Mouse (Mus musculus) B cell, adult (primary cell): ENCODE measurements around the gene Polr3h. TPM values are rescaled to one million over a fixed set of nuclear protein-coding genes. Genes with fewer than 3 reads are reported as not detected.

ENCODE experiments used
- total RNA-seq: library from RNA; stranded (reverse); gene quantifications from 4 replicates; pipeline ENCODE4 v1.2.4, GENCODE M21; 2023; ENCODE audit not compliant: inconsistent age

Polr3h gene
- total RNA-seq = 15.0 to 23.3 TPM (median 17.1 TPM) in 4 replicates

DNA sequence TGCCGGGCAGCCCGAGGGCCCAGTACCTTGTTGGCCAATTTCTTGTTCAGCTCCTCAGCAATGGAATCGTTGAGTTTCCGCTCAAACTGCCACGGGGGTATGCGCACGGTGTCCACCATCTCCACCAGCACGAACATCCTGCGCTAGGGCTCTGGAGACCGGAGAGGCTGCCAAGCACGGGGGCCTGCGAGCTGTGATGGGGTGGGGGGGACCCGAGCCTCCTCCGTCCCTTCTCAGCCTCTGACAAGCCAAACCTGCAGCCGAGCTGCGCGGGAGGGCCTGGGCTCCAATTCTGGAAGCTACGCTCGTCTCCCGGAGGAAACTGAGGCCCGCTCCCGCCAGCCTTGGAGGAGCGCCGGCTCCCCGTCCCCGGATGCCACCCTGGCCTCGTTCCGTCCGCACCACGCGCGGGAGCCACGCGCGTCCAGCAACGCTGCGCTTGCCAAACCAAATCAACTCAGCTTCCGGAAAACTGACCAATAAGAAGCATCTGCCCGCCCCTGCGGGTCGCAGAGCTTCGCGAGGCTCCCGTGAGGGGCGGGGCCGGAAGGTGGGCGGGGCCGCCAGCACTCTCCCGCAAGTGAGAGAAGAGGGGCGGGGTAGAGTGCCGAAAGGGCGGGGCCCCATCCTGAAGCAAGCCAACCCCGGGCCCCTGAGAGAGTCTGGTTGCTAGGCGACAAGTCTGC is at the start of gene Polr3h:
Gene Polr3h, minus strand, starts transcription at position 481 of the 686 bp plus-strand sequence.

DNA sequence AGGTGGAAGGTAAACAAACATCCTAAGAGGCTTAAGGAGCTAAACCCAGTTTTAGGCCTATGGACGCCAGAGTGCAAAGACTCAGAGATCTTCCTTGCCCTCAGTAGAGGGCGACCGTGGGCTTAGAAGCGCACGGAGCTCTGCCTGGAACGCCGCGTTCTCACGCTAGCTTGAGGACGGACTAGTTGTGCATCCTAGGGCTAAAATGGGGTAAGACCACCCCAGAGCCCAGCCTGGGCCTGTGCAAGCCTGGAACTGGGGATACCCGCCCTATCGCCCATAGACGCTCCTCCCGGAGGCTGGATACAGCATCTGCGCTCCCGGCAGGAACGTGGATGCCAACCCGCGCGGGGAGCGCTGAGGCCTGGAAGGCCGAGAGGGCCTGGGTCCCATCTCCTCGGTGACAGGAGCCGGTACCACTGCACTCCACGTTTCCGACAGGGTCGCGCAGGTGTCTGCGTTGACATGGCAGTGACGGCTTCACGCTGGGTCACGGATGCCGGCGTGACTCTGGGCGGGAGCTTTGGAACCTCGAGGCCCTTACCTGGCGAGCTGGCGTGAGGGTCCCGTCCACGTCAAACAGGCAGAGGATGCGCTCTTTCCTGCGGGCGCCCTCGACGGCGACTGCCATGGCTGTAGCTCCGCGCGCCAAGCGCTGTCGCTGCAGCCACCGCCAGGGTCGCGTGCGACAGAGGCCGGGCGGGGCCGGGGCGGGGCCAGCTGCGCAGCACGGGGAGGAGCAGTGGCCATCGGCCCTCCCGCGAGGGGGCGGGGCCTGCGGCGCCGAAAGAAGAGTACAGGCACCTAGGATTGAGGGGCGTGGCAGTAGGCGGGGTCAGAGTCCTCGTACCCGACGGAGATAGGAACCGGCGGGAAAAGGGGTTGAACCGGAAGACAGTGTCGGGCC is 34.4 kb upstream of the Polr3h start, which contains the start of gene Pmm1:
Gene Pmm1, minus strand, starts transcription at position 760 of the 907 bp plus-strand sequence.

DNA sequence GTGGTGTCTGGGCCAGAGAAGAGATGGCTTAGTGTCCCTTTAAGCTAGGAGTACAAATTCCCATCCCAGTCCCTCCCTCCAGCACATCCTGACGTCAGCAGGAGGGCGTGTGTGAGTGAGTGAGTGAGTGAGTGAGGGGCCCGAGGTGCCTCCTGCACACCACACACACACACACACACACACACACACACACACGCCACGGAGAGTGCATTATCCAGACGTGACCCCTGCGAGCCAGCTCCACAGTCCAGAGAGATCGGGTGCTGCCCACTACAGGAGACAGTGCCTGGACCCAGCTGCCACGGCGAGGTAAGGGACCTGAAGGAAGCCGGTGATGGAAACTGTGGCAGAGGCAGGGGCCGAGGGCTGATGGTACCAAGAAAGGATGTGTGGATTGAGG is 10.6 kb upstream of the Polr3h start, which contains the start of gene Csdc2:
Gene Csdc2, plus strand, starts transcription at position 81 of the 400 bp plus-strand sequence.

DNA sequence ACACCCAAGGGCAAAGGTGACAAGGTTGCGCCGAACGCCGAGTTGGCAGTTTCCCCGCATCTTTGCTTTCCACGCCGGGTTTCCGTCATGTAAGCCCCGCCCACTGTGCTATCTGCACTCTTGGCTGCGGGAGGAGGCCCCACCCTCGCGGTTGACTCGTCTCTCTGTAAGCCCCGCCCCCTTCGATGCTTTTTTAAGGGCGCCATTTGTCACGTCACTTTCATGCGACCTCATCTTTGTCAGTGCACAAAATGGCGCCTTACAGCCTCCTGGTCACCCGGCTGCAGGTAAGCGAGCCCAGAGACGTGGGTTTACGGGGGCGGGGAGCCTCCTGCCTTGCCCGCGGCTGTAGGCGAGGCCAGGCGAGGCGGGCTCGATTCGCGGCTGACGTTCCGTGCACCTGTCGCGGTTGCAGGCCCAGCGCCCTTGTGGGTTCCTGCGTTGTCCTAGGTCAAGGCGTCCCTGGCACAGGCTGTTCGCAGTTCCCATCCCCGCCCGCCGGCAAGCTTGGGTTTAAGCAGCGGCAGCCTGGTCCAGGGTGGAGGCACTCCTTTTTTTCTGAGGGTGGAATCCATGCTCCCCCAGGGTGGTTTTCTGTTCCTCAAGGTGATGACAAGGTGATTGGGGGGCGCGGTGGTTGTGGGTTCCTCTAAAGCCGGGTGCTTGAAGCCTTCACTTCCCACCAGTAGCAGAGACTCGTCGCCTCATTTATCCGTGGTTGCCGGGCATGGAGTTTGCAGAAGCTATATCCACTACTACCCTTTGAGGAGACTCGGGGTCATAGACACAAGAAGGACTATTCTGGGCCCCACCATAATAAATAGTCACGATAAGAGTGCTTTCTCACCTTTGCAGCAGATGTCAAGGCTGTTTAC is 53.5 kb downstream of the Polr3h start, which contains the start of gene Aco2:
Gene Aco2, plus strand, starts transcription at position 48 of the 875 bp plus-strand sequence.

DNA sequence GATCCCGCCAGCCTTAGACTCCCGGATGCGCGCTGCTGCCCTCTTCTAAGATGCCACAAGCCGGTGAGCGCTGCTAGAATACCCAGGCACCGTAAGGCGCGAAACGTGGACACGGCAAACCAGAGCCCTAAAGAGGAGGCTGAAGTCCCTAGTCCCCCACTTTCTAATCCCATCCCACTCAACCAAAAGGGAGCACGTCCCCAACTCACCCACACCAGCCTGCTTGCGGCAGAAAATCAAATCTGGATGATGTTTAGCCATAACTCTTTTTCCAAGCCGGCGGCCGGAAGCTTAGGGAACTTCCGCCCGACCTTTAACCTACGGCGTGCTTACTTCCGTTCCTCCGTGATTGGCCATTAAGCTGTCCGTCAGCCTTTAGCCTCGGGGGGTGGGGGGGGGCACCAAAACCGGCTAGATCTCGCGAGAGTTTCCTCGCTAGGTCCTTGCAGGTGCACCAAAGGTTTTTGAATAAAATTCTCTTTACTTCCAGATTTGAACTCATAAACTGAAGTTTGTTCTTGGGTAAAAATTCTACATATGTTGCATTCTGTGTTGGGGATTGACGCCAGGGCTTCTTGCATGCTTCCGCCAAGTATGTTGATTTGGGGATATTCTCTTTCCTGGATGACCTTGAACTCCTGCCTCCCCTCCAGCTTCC is 54.3 kb downstream of the Polr3h start, which contains the start of gene Phf5a:
Gene Phf5a, minus strand, starts transcription at position 308 of the 658 bp plus-strand sequence.

DNA sequence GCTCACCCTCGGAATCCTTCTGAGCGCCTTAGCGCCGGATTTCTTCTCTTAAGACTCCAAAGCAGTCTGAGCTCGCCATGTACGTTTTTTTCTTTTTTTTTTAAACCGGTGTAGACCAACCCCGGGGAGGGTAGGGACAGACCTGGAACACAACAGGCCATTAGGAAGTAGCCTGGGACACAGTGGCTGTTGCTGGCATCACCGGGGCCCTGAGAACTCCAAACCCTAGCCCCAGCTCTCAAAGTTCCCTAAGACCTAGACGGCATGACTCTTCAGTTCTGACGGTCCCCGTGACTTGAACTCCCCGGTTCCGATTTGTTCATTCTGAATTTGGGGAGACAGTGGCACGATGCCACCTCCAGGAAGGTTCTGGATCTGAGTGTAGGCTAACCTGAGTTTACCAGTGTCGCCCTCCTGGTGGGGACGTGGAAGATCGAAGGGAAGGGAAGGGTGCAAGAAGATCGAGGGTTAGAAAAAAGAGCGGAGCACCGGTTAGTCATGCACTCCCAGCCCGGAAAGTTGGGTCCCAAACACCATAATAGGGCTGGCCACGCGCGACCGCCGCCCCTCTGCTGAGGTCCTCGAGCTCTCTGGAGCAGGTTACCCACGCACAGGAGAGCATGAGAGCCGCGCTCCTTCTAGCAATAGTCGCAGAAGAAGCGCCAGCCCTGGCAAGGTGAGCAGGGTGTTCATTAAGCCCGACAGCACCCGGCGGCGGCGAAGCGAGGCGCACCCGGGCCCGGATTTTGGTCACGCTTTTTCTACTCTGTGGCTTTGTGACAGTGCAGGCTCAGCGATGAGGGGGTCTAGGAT is 67.3 kb downstream of the Polr3h start, which contains the start of gene Tob2:
Gene Tob2, minus strand, starts transcription at position 280 of the 813 bp plus-strand sequence.

Other genes with a start within 250 kb of the Polr3h start
- gene Chadl, start 229.0 kb downstream of the Polr3h start, total RNA-seq = 0.67 TPM in 1 of 4 replicates, not detected in the others
- 36.7 to 41.9 TPM (median 39.4 TPM) in 4 replicates for gene Zc3h7b, start 181.2 kb downstream of the Polr3h start, total RNA-seq
- gene Rangap1, start 180.7 kb downstream of the Polr3h start, total RNA-seq = 64.2 to 74.4 TPM (median 67.9 TPM) in 4 replicates
- 27.6 to 39.1 TPM (median 33.4 TPM) in 4 replicates for gene Tef, start 123.8 kb downstream of the Polr3h start, total RNA-seq
- 115 to 133 TPM (median 123 TPM) in 4 replicates for gene Tob2, start 67.4 kb downstream of the Polr3h start, total RNA-seq
- 60.1 to 67.5 TPM (median 62.8 TPM) in 4 replicates for gene Phf5a, start 54.3 kb downstream of the Polr3h start, total RNA-seq
- 141 to 151 TPM (median 145 TPM) in 4 replicates for gene Aco2, start 53.9 kb downstream of the Polr3h start, total RNA-seq
- 0.29 to 0.81 TPM (median 0.42 TPM) in 3 of 4 replicates, not detected in the other for gene Csdc2, start 10.5 kb upstream of the Polr3h start, total RNA-seq
- gene Pmm1, start 34.7 kb upstream of the Polr3h start, total RNA-seq = 18.0 to 24.3 TPM (median 21.2 TPM) in 4 replicates
- gene 1700029P11Rik, start 54.3 kb upstream of the Polr3h start, total RNA-seq = not detected in 4 replicates
- gene Xrcc6, start 61.6 kb upstream of the Polr3h start, total RNA-seq = 32.1 to 42.1 TPM (median 33.8 TPM) in 4 replicates
- gene Desi1, start 107.6 kb upstream of the Polr3h start, total RNA-seq = 26.4 to 39.9 TPM (median 27.9 TPM) in 4 replicates
- 96.9 to 103 TPM (median 102 TPM) in 4 replicates for gene Snu13, start 121.4 kb upstream of the Polr3h start, total RNA-seq
- gene 4930407I10Rik, start 132.9 kb upstream of the Polr3h start, total RNA-seq = not detected in 4 replicates
- not detected in 4 replicates for gene Mei1, start 143.8 kb upstream of the Polr3h start, total RNA-seq
- gene Ccdc134, start 201.7 kb upstream of the Polr3h start, total RNA-seq = 58.6 to 67.5 TPM (median 62.7 TPM) in 4 replicates
- 202 to 229 TPM (median 225 TPM) in 4 replicates for gene Srebf2, start 220.9 kb upstream of the Polr3h start, total RNA-seq